Mouse (Mus musculus): ENCODE measurements around the gene Vmn1r212. TPM values are rescaled to one million over a fixed set of nuclear protein-coding genes. Genes with fewer than 3 reads are reported as not detected.
"Not testable (repeated sequence)": the region's sequence is repeated elsewhere in the genome, so short reads cannot be mapped to it uniquely, and the experiment has no call there.

Gene Vmn1r212
- not detected in 2 replicates for polyA plus RNA-seq (2014; fragmentation: Nextera tagmentation; extraction: Ambion mirVana)

DNA sequence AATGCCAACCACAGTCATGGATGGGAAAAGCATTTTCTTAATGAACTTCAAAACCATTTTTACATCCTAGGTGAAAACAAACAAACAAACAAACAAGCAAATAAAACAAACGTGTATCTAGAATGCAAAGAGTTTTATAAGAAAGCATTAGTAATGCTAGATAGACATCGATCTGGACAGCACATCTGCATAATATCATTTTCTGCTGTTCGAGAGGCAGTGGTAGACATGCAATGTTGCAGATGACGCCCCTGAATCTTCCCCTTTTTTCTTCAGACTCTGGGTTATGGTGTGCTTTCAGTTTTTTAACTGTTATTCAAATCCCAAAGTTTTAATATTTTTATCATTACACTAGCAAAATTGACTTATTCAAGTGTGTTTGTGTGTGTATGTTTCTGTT, at the start of gene Vmn1r212:
Gene Vmn1r212 (minus strand): TSS at position 101 of the 400 bp plus-strand sequence.
- H3K9me3 ChIP-seq (ENCODE audit: control insufficient read depth, low read length) = no peaks in the 10 kb centered on the region

DNA sequence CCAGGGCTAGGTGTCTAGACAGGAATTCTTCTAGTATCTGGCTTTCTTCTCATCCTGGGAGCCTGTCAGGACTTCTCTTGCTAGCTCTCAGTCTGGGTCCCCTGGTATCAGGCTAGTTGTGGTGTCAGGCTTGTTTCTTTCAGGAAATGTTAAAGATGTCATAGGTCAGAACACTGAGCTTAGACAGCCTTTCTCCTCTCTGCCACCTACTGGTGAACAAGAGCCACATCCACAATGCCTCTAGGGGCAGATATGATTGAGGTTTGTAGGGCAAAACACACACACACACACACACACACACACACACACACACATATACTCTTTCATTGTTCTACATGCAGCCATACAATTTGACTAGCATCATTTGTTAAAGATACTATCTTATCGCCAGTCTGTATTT, 4.7 kb downstream of the Vmn1r212 start:
- WGBS = 95% methylated on average over 1 of the region's 1 CpGs
- no peaks in the 10 kb centered on the region for H3K36me3 ChIP-seq (ENCODE audit: control insufficient read depth, insufficient read depth, low read length)
- H3K4me1 ChIP-seq (ENCODE audit: control insufficient read depth, insufficient read depth, low read length) = no peaks in the 10 kb centered on the region
- H3K4me2 ChIP-seq (ENCODE audit: low read depth, low read length) = no peak overlapping the region
- no peak overlapping the region for H3K4me3 ChIP-seq (ENCODE audit: low read depth, low read length)
- no peaks in the 10 kb centered on the region for H3K9me3 ChIP-seq (ENCODE audit: control insufficient read depth, low read length)
- no peaks in the 10 kb centered on the region for H3K27me3 ChIP-seq (replicated peaks; ENCODE audit: control insufficient read depth, insufficient read depth, low read length)
- H3K9ac ChIP-seq (ENCODE audit: low read depth, low read length) = no peak overlapping the region
- no peak overlapping the region for H3K27ac ChIP-seq (replicated peaks; ENCODE audit: low read depth, low read length)
- no peak for ATAC-seq (ENCODE audit: low read depth)
- DNase-seq (ENCODE audit: low spot score) = no peak

More for the DNA sequence above, at the start of gene Vmn1r212:
- Histone ChIP-seq H3K27me3 (replicated peaks; ENCODE audit: control insufficient read depth, insufficient read depth, low read length) (no peaks in the 10 kb centered on the region), H3K4me1 (ENCODE audit: control insufficient read depth, insufficient read depth, low read length) (no peaks in the 10 kb centered on the region), H3K4me2 (ENCODE audit: low read depth, low read length) (no peak within 1 kb of the TSS), H3K9ac (ENCODE audit: low read depth, low read length) (no peak within 1 kb of the TSS), H3K27ac (replicated peaks; ENCODE audit: low read depth, low read length) (no peak within 1 kb of the TSS), H3K36me3 (ENCODE audit: control insufficient read depth, insufficient read depth, low read length) (no peaks in the 10 kb centered on the region), H3K4me3 (ENCODE audit: low read depth, low read length) (no peak within 1 kb of the TSS)
- WGBS = 77% methylated on average over 4 of the region's 4 CpGs
- DNase-seq (ENCODE audit: low spot score) (no peak), ATAC-seq (ENCODE audit: low read depth) (no peak)

GRCm38 (mm10) chr13:22857461-22857860, 26.5 kb downstream of the Vmn1r212 start, which contains the start of gene Vmn1r211:
Gene Vmn1r211 (minus strand): TSS chr13:22857561.
- H3K4me2 ChIP-seq (ENCODE audit: low read depth, low read length) = no peak within 1 kb of the TSS
- no peaks in the 10 kb centered on the region for H3K4me1 ChIP-seq (ENCODE audit: control insufficient read depth, insufficient read depth, low read length)
- no peak within 1 kb of the TSS for H3K27ac ChIP-seq (replicated peaks; ENCODE audit: low read depth, low read length)
- no peaks in the 10 kb centered on the region for H3K36me3 ChIP-seq (ENCODE audit: control insufficient read depth, insufficient read depth, low read length)
- DNase-seq (ENCODE audit: low spot score) = no peak
- ATAC-seq (ENCODE audit: low read depth) = no peak
- 75% methylated on average over 1 of the region's 1 CpGs for WGBS
- no peak within 1 kb of the TSS for H3K9ac ChIP-seq (ENCODE audit: low read depth, low read length)
- no peaks in the 10 kb centered on the region for H3K27me3 ChIP-seq (replicated peaks; ENCODE audit: control insufficient read depth, insufficient read depth, low read length)
- H3K4me3 ChIP-seq (ENCODE audit: low read depth, low read length) = no peak within 1 kb of the TSS
- no peaks in the 10 kb centered on the region for H3K9me3 ChIP-seq (ENCODE audit: control insufficient read depth, low read length)

DNA sequence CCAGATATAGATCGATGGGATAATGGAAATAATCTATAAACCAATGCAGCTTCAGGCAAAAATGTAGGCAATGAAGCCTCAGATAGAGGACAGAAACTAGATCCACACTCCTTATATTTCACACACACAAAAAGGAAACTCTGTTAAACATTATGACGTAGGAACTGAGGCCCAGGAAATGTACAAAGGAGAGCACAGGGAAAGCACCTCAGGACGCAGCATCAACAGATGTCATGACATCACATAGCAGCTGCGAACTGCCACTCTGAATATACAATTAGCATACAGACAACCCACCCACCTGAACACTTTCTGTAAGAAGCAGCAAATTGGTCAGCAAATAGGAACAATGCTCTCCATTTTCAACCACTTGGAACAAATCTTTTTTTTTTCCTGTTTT, 29.2 kb downstream of the Vmn1r212 start:
- Histone ChIP-seq H3K9ac (ENCODE audit: low read depth, low read length) (no peak overlapping the region), H3K4me3 (ENCODE audit: low read depth, low read length) (no peak overlapping the region), H3K4me1 (ENCODE audit: control insufficient read depth, insufficient read depth, low read length) (no peaks in the 10 kb centered on the region), H3K4me2 (ENCODE audit: low read depth, low read length) (no peak overlapping the region), H3K27me3 (replicated peaks; ENCODE audit: control insufficient read depth, insufficient read depth, low read length) (no peaks in the 10 kb centered on the region), H3K27ac (replicated peaks; ENCODE audit: low read depth, low read length) (no peak overlapping the region), H3K36me3 (ENCODE audit: control insufficient read depth, insufficient read depth, low read length) (no peaks in the 10 kb centered on the region), H3K9me3 (ENCODE audit: control insufficient read depth, low read length) (no peaks in the 10 kb centered on the region)
- DNase-seq (ENCODE audit: low spot score) (no peak), ATAC-seq (ENCODE audit: low read depth) (no peak)
- 61% methylated on average over 4 of the region's 4 CpGs for WGBS

- Histone ChIP-seq H3K27ac (replicated peaks; ENCODE audit: low read depth, low read length) (no peak overlapping the region), H3K4me2 (ENCODE audit: low read depth, low read length) (no peak overlapping the region), H3K4me1 (ENCODE audit: control insufficient read depth, insufficient read depth, low read length) (no peaks in the 10 kb centered on the region), H3K9me3 (ENCODE audit: control insufficient read depth, low read length) (no peaks in the 10 kb centered on the region), H3K36me3 (ENCODE audit: control insufficient read depth, insufficient read depth, low read length) (no peaks in the 10 kb centered on the region), H3K4me3 (ENCODE audit: low read depth, low read length) (no peak overlapping the region), H3K9ac (ENCODE audit: low read depth, low read length) (no peak overlapping the region), H3K27me3 (replicated peaks; ENCODE audit: control insufficient read depth, insufficient read depth, low read length) (no peaks in the 10 kb centered on the region)
- no peak for ATAC-seq (ENCODE audit: low read depth)
- DNase-seq (ENCODE audit: low spot score) = no peak
- WGBS = 72% methylated on average over 1 of the region's 1 CpGs
These were observed 37.2 kb downstream of the Vmn1r212 start for GRCm38 (mm10) chr13:22846798-22847197.

GRCm38 (mm10) chr13:22844304-22844703, 39.7 kb downstream of the Vmn1r212 start:
- not testable (repeated sequence) for H3K4me2 ChIP-seq (ENCODE audit: low read depth, low read length); H3K4me3 ChIP-seq (ENCODE audit: low read depth, low read length); H3K9me3 ChIP-seq (ENCODE audit: control insufficient read depth, low read length); H3K36me3 ChIP-seq (ENCODE audit: control insufficient read depth, insufficient read depth, low read length); DNase-seq (ENCODE audit: low spot score); H3K27me3 ChIP-seq (replicated peaks; ENCODE audit: control insufficient read depth, insufficient read depth, low read length); H3K27ac ChIP-seq (replicated peaks; ENCODE audit: low read depth, low read length); ATAC-seq (ENCODE audit: low read depth); H3K9ac ChIP-seq (ENCODE audit: low read depth, low read length); H3K4me1 ChIP-seq (ENCODE audit: control insufficient read depth, insufficient read depth, low read length)
- WGBS = 75% methylated on average over 3 of the region's 3 CpGs

Other genes starting within 250 kb of the Vmn1r212 start
- not detected in 2 replicates for gene Vmn1r207-ps, start 154.6 kb downstream of the Vmn1r212 start, polyA plus RNA-seq (2014; fragmentation: Nextera tagmentation; extraction: Ambion mirVana)
- gene Vmn1r208, start 106.8 kb downstream of the Vmn1r212 start, polyA plus RNA-seq (2014; fragmentation: Nextera tagmentation; extraction: Ambion mirVana) = not detected in 2 replicates
- gene Vmn1r209, start 74.5 kb downstream of the Vmn1r212 start, polyA plus RNA-seq (2014; fragmentation: Nextera tagmentation; extraction: Ambion mirVana) = not detected in 2 replicates
- gene Vmn1r210, start 52.9 kb downstream of the Vmn1r212 start, polyA plus RNA-seq (2014; fragmentation: Nextera tagmentation; extraction: Ambion mirVana) = not detected in 2 replicates
- gene Vmn1r211, start 26.6 kb downstream of the Vmn1r212 start, polyA plus RNA-seq (2014; fragmentation: Nextera tagmentation; extraction: Ambion mirVana) = not detected in 2 replicates
- gene Vmn1r213, start 123.5 kb upstream of the Vmn1r212 start, polyA plus RNA-seq (2014; fragmentation: Nextera tagmentation; extraction: Ambion mirVana) = not detected in 2 replicates
- not detected in 2 replicates for gene Vmn1r214, start 146.2 kb upstream of the Vmn1r212 start, polyA plus RNA-seq (2014; fragmentation: Nextera tagmentation; extraction: Ambion mirVana)
- gene Vmn1r215, start 183.8 kb upstream of the Vmn1r212 start, polyA plus RNA-seq (2014; fragmentation: Nextera tagmentation; extraction: Ambion mirVana) = not detected in 2 replicates
- not detected in 2 replicates for gene Vmn1r217, start 234.0 kb upstream of the Vmn1r212 start, polyA plus RNA-seq (2014; fragmentation: Nextera tagmentation; extraction: Ambion mirVana)
- gene Vmn1r218, start 248.9 kb upstream of the Vmn1r212 start, polyA plus RNA-seq (2014; fragmentation: Nextera tagmentation; extraction: Ambion mirVana) = not detected in 2 replicates